Mouse (Mus musculus) kidney, embryonic 14.5 days (tissue): ENCODE data around the gene Kcnj12. TPM values are rescaled to one million over a fixed set of nuclear protein-coding genes. Genes with fewer than 3 reads are reported as not detected.

Experiments
- ATAC-seq: fragments of 200-750 bp; cut with Nextera tagmentation; 2 replicates; pipeline ENCODE4 v1.8.0; 2017; ENCODE audit warnings: moderate number of reproducible peaks, mild to moderate bottlenecking, moderate TSS enrichment, moderate library complexity; ENCODE audit not compliant: low FRiP score, low TSS enrichment
- H3K27ac ChIP-seq: fragments of 300-500 bp; sonication (generic); 2 replicates; pipeline ENCODE4 v1.5.1; 2014; ENCODE audit warnings: low read depth, mild to moderate bottlenecking, low read length, moderate library complexity, mixed read lengths
- H3K27me3 ChIP-seq: fragments of 300-500 bp; sonication (generic); 2 replicates; pipeline ENCODE4 v1.6.1; 2014; ENCODE audit warnings: mild to moderate bottlenecking, low read length; ENCODE audit not compliant: control insufficient read depth, insufficient read depth
- H3K36me3 ChIP-seq: fragments of 300-500 bp; sonication (generic); 2 replicates; pipeline ENCODE4 v1.6.1; 2014; ENCODE audit warnings: low read length, mixed read lengths; ENCODE audit not compliant: control insufficient read depth, insufficient read depth
- H3K4me1 ChIP-seq: fragments of 300-500 bp; sonication (generic); 2 replicates; pipeline ENCODE4 v1.6.1; 2014; ENCODE audit warnings: low read length, mixed read lengths; ENCODE audit not compliant: control insufficient read depth, insufficient read depth
- H3K4me2 ChIP-seq: fragments of 300-500 bp; sonication (generic); replicated peaks from 2 replicates; pipeline ENCODE4 v1.6.1; 2014; ENCODE audit warnings: low read depth, mild to moderate bottlenecking, low read length
- H3K4me3 ChIP-seq: fragments of 300-500 bp; sonication (generic); 2 replicates; pipeline ENCODE4 v1.5.1; 2014; ENCODE audit warnings: mild to moderate bottlenecking, low read length
- H3K9ac ChIP-seq: fragments of 300-500 bp; sonication (generic); 2 replicates; pipeline ENCODE4 v1.6.1; 2014; ENCODE audit warnings: low read depth, mild to moderate bottlenecking, low read length, moderate library complexity
- H3K9me3 ChIP-seq: fragments of 300-500 bp; sonication (generic); 2 replicates; pipeline ENCODE4 v1.6.1; 2016; ENCODE audit warnings: low read length; ENCODE audit not compliant: control insufficient read depth
- WGBS: fragments of 180-500 bp; shearing (Covaris S2); extraction: QIAGEN DNeasy Blood & Tissue Kit; methylation state at CpG from one replicate; pipeline ENCODE4 v1.1.7; 2014; 5-methylcytosine and 5-hydroxymethylcytosine counted together
- polyA plus RNA-seq: library from polyadenylated mRNA; unstranded; fragments of >200 nt; fragmentation: Nextera tagmentation; extraction: Ambion mirVana; gene quantifications from 2 replicates; pipeline ENCODE4 v1.2.1, GENCODE M21; 2014

Kcnj12 gene
- polyA plus RNA-seq, 1 experiment from 2014 or later = 0.32 TPM

- Histone ChIP-seq H3K9ac (no peak overlapping the region), H3K27ac (no peak overlapping the region), H3K36me3 (no peaks in the 10 kb centered on the region), H3K4me3 (no peak overlapping the region), H3K9me3 (no peaks in the 10 kb centered on the region), H3K27me3 (no peaks in the 10 kb centered on the region), H3K4me1 (0 out of 2 replicates have a peak, but pooled peaks cover 4% of the 10 kb centered on the region), H3K4me2 (no peak overlapping the region)
- ATAC-seq = no peak
- 83% methylated on average over 11 of the region's 11 CpGs for WGBS
These were observed 18.7 kb downstream of the Kcnj12 start for GRCm38 (mm10) chr11:61040856-61041652.

GRCm38 (mm10) chr11:61042593-61042992, 20.2 kb downstream of the Kcnj12 start:
- 6% methylated on average over 8 of the region's 8 CpGs for WGBS
- H3K27me3 ChIP-seq = no peaks in the 10 kb centered on the region
- H3K36me3 ChIP-seq = no peaks in the 10 kb centered on the region
- no peak overlapping the region for H3K4me3 ChIP-seq
- H3K9me3 ChIP-seq = no peaks in the 10 kb centered on the region
- no peak overlapping the region for H3K4me2 ChIP-seq
- H3K27ac ChIP-seq = no peak overlapping the region
- H3K9ac ChIP-seq = no peak overlapping the region
- 0 out of 2 replicates have a peak, but pooled peaks cover 4% of the 10 kb centered on the region for H3K4me1 ChIP-seq
- ATAC-seq = no peak

GRCm38 (mm10) chr11:61043055-61043992, 21.0 kb downstream of the Kcnj12 start:
- no peak overlapping the region for H3K4me3 ChIP-seq
- no peak overlapping the region for H3K4me2 ChIP-seq
- H3K36me3 ChIP-seq = no peaks in the 10 kb centered on the region
- no peaks in the 10 kb centered on the region for H3K27me3 ChIP-seq
- H3K27ac ChIP-seq = no peak overlapping the region
- no peak overlapping the region for H3K9ac ChIP-seq
- H3K4me1 ChIP-seq = 0 out of 2 replicates have a peak, but pooled peaks cover 4% of the 10 kb centered on the region
- 66% methylated on average over 12 of the region's 12 CpGs for WGBS
- no peaks in the 10 kb centered on the region for H3K9me3 ChIP-seq
- ATAC-seq = 0 out of 2 replicates have a peak, but pooled peaks have one; percentile 39

- Histone ChIP-seq H3K4me1 (0 out of 2 replicates have a peak, but pooled peaks cover 4% of the 10 kb centered on the region), H3K4me2 (no peak overlapping the region), H3K27me3 (no peaks in the 10 kb centered on the region), H3K9ac (no peak overlapping the region), H3K27ac (no peak overlapping the region), H3K4me3 (no peak overlapping the region), H3K36me3 (no peaks in the 10 kb centered on the region), H3K9me3 (no peaks in the 10 kb centered on the region)
- ATAC-seq = no peak
- WGBS = 81% methylated on average over 5 of the region's 5 CpGs
These were observed 22.4 kb downstream of the Kcnj12 start for GRCm38 (mm10) chr11:61044741-61045140.

GRCm38 (mm10) chr11:61047441-61047840, 25.1 kb downstream of the Kcnj12 start:
- Histone ChIP-seq H3K36me3 (no peaks in the 10 kb centered on the region), H3K4me1 (0 out of 2 replicates have a peak, but pooled peaks cover 2% of the 10 kb centered on the region), H3K27ac (no peak overlapping the region), H3K9me3 (no peaks in the 10 kb centered on the region), H3K27me3 (no peaks in the 10 kb centered on the region), H3K9ac (no peak overlapping the region), H3K4me3 (no peak overlapping the region), H3K4me2 (no peak overlapping the region)
- ATAC-seq = no peak
- 72% methylated on average over 5 of the region's 5 CpGs for WGBS

- ATAC-seq = no peak
- WGBS = 53% methylated on average over 8 of the region's 8 CpGs
These were observed 28.8 kb downstream of the Kcnj12 start for GRCm38 (mm10) chr11:61051151-61051550.

GRCm38 (mm10) chr11:61056871-61057270, 34.5 kb downstream of the Kcnj12 start:
- no peaks in the 10 kb centered on the region for H3K4me1 ChIP-seq
- no peak overlapping the region for H3K9ac ChIP-seq
- H3K4me3 ChIP-seq = no peak overlapping the region
- 59% methylated on average over 5 of the region's 5 CpGs for WGBS
- H3K9me3 ChIP-seq = no peaks in the 10 kb centered on the region
- no peak overlapping the region for H3K27ac ChIP-seq
- no peak for ATAC-seq
- H3K27me3 ChIP-seq = no peaks in the 10 kb centered on the region
- H3K36me3 ChIP-seq = no peaks in the 10 kb centered on the region
- H3K4me2 ChIP-seq = no peak overlapping the region

More at GRCm38 (mm10) chr11:61051151-61051550, 28.8 kb downstream of the Kcnj12 start:
- Histone ChIP-seq H3K4me2 (no peak overlapping the region), H3K4me3 (no peak overlapping the region), H3K27ac (no peak overlapping the region), H3K9ac (no peak overlapping the region), H3K36me3 (no peaks in the 10 kb centered on the region), H3K4me1 (no peaks in the 10 kb centered on the region), H3K27me3 (no peaks in the 10 kb centered on the region), H3K9me3 (no peaks in the 10 kb centered on the region)

- H3K4me1 ChIP-seq = no peaks in the 10 kb centered on the region
- no peaks in the 10 kb centered on the region for H3K9me3 ChIP-seq
- H3K4me3 ChIP-seq = no peak overlapping the region
- no peak overlapping the region for H3K9ac ChIP-seq
- ATAC-seq = no peak
- no peaks in the 10 kb centered on the region for H3K27me3 ChIP-seq
- 78% methylated on average over 10 of the region's 10 CpGs for WGBS
- no peak overlapping the region for H3K4me2 ChIP-seq
- no peak overlapping the region for H3K27ac ChIP-seq
- H3K36me3 ChIP-seq = no peaks in the 10 kb centered on the region
These were observed 37.5 kb downstream of the Kcnj12 start for GRCm38 (mm10) chr11:61059691-61060457.
